Mouse (Mus musculus): ENCODE results near the gene Gm49601. TPM values are rescaled to one million over a fixed set of nuclear protein-coding genes. Genes with fewer than 3 reads are reported as not detected.

Gene Gm49601
- total and polyA plus RNA-seq, 3 experiments = 1.4 TPM; not detected in 2

GRCm38 (mm10) chr16:18617370-18618065 is 8.7 kb downstream of the Gm49601 start:
- Histone ChIP-seq H3K27me3 (replicated peaks) (peaks cover 51% of the 10 kb centered on the region), H3K79me2 (replicated peaks; ENCODE audit: control insufficient read depth, extremely low read depth, insufficient read depth, poor library complexity, severe bottlenecking) (no peaks in the 10 kb centered on the region), H3K36me3 (replicated peaks in 1 of 2; ENCODE audit: control insufficient read depth in 1 of 2, insufficient read depth in 1 of 2, low read length in 1 of 2) (no peaks in the 10 kb centered on the region), H3K4me2 (ENCODE audit: insufficient read depth, low read depth, poor library complexity, severe bottlenecking) (peak overlapping the region; percentile 52), H3K4me3 (replicated peaks in 1 of 3; ENCODE audit: low read depth in 2 of 3, low read length in 2 of 3, poor library complexity in 1 of 3) (peak overlapping the region in 2 of 3 experiments; percentile 0 to 1), H3K9ac (ENCODE audit: insufficient read depth, low read depth) (no peak overlapping the region), H3K9me3 (replicated peaks; ENCODE audit: low read length) (peaks cover 11% of the 10 kb centered on the region), H3K4me1 (ENCODE audit: control insufficient read depth in 1 of 2, insufficient read depth in 2 of 2) (peaks cover 6 to 19% of the 10 kb centered on the region in 2 experiments), H3K27ac (ENCODE audit: insufficient read depth, low read depth) (no peak overlapping the region)
- no peak for TF ChIP-seq E2F4 (IDR thresholded peaks at IDR 0.05; ENCODE audit: insufficient replicate concordance, low read depth, low read length)
- no peak for TF ChIP-seq USF2 (conservative IDR thresholded peaks at IDR 0.05; ENCODE audit: low read depth, low read length)
- TF ChIP-seq BHLHE40 (IDR thresholded peaks at IDR 0.05; ENCODE audit: low read depth, low read length) = no peak
- TF ChIP-seq MXI1 (IDR thresholded peaks at IDR 0.05; ENCODE audit: low read depth, low read length) = no peak
- no peak for TF ChIP-seq PAX5 (IDR thresholded peaks at IDR 0.05; ENCODE audit: low read length)
- TF ChIP-seq TBP (conservative IDR thresholded peaks at IDR 0.05; ENCODE audit: low read depth, low read length) = no peak
- TF ChIP-seq USF1 (IDR thresholded peaks at IDR 0.05; ENCODE audit: low read depth, low read length) = no peak
- TF ChIP-seq CHD2 (IDR thresholded peaks at IDR 0.05; ENCODE audit: low read length) = no peak
- no peak for TF ChIP-seq MAFK (IDR thresholded peaks at IDR 0.05; ENCODE audit: insufficient replicate concordance, low read length)
- TF ChIP-seq NRF1 (IDR thresholded peaks at IDR 0.05; ENCODE audit: low read depth, low read length) = no peak
- no peak for TF ChIP-seq HCFC1 (IDR thresholded peaks at IDR 0.05; ENCODE audit: low read depth, low read length)
- no peak for TF ChIP-seq SIN3A (IDR thresholded peaks at IDR 0.05; ENCODE audit: low read length)
- no peak for TF ChIP-seq UBTF (IDR thresholded peaks at IDR 0.05; ENCODE audit: low read depth, low read length)
- TF ChIP-seq ETS1 (conservative IDR thresholded peaks at IDR 0.05; ENCODE audit: low read depth, low read length) = no peak
- TF ChIP-seq RAD21 (IDR thresholded peaks at IDR 0.05; ENCODE audit: low read depth, low read length) = peak; percentile 100
- 0 out of 2 replicates have a peak, but pooled peaks have one; percentile 51 for TF ChIP-seq TCF12 (IDR thresholded peaks at IDR 0.05; ENCODE audit: low read depth, low read length)
- no peak; the same call in 1 of the 2 replicates for TF ChIP-seq NELFE (IDR thresholded peaks at IDR 0.05; ENCODE audit: low read depth, low read length)
- no peak; the same call in 1 of the 2 replicates for TF ChIP-seq MAX (IDR thresholded peaks at IDR 0.05; ENCODE audit: low read length)
- TF ChIP-seq EP300 (IDR thresholded peaks at IDR 0.05; ENCODE audit: low read length) = no peak
- TF ChIP-seq JUND (conservative IDR thresholded peaks at IDR 0.05; ENCODE audit: low read depth, low read length) = no peak
- TF ChIP-seq ZMIZ1 (IDR thresholded peaks at IDR 0.05; ENCODE audit: low read depth, low read length) = no peak
- TF ChIP-seq ZC3H11A (IDR thresholded peaks at IDR 0.05; ENCODE audit: low read depth, low read length) = peak; percentile 93
- TF ChIP-seq IRF4 (IDR thresholded peaks at IDR 0.05; ENCODE audit: low read depth, low read length) = peak; percentile 64; the same call in 1 of the 2 replicates
- TF ChIP-seq SMC3 (IDR thresholded peaks at IDR 0.05; ENCODE audit: low read depth, low read length) = peak; percentile 98
- TF ChIP-seq CHD1 (IDR thresholded peaks at IDR 0.05; ENCODE audit: low read depth, low read length) = no peak
- TF ChIP-seq CTCF (conservative IDR thresholded peaks at IDR 0.05 in 1 of 2, IDR thresholded peaks at IDR 0.05 in 1 of 2; ENCODE audit: low read depth in 2 of 2, low read length in 2 of 2) = peak; percentile 89 to 99
- TF ChIP-seq RCOR1 (conservative IDR thresholded peaks at IDR 0.05; ENCODE audit: low read depth, low read length) = no peak
- no peak for TF ChIP-seq ELF1 (IDR thresholded peaks at IDR 0.05; ENCODE audit: low read depth, low read length)
- no peak for TF ChIP-seq ZKSCAN1 (IDR thresholded peaks at IDR 0.05; ENCODE audit: borderline replicate concordance, low read depth, low read length)
- TF ChIP-seq KAT2A (IDR thresholded peaks at IDR 0.05; ENCODE audit: insufficient replicate concordance, low read length) = no peak
- peak; percentile 18; the same call in 1 of the 2 replicates for TF ChIP-seq MEF2A (IDR thresholded peaks at IDR 0.05; ENCODE audit: borderline replicate concordance, low read depth, low read length)
- no peak for TF ChIP-seq POLR2A (IDR thresholded peaks at IDR 0.05; ENCODE audit: low read depth, low read length)
- TF ChIP-seq MYC (IDR thresholded peaks at IDR 0.05; ENCODE audit: low read depth, low read length) = peak; percentile 67; the same call in 1 of the 2 replicates
- no peak for TF ChIP-seq POLR2AphosphoS2 (IDR thresholded peaks at IDR 0.05; ENCODE audit: low read depth, low read length)
- TF ChIP-seq MAZ (IDR thresholded peaks at IDR 0.05; ENCODE audit: low read depth, low read length) = no peak
- in situ Hi-C loops (cut with MboI; ENCODE audit: low pct_ligation_motif_present, low pct_unique_long_range_greater_than_20kb, low sequenced_read_pairs) = no loop called here
- dilution Hi-C loops (cut with MboI; ENCODE audit: extremely low pct_ligation_motif_present, extremely low pct_unique_long_range_greater_than_20kb, low sequenced_read_pairs) = no loop called here
- DNase-seq (ENCODE audit: extremely low read depth) = peak; percentile 91

All from CH12.LX (cell line).